Mouse (Mus musculus) ES-E14 (cell line): Measurements from ENCODE around the gene Scfd2. TPM values are rescaled to one million over a fixed set of nuclear protein-coding genes. Genes with fewer than 3 reads are reported as not detected.

Experiments used
- DNase-seq: peaks from one replicate; pipeline ENCODE4 v3.0.0-alpha.2; 2013; ENCODE audit warnings: low read depth, low spot score
- H3K27ac ChIP-seq: 2 replicates; pipeline ENCODE4 v1.5.1; 2012; ENCODE audit warnings: low read depth, mild to moderate bottlenecking, low read length, moderate library complexity, mixed read lengths; ENCODE audit not compliant: poor library complexity, insufficient read depth, severe bottlenecking
- H3K36me3 ChIP-seq: 2 replicates; pipeline ENCODE4 v1.6.1; 2012; ENCODE audit warnings: mild to moderate bottlenecking, low read length, moderate library complexity, mixed read lengths; ENCODE audit not compliant: control insufficient read depth, poor library complexity, insufficient read depth, severe bottlenecking
- H3K4me1 ChIP-seq, 2 experiments: fragments of 150-350 bp in 1 of 2; sonication (generic) in 1 of 2; 2 replicates each; pipeline ENCODE4 v1.6.1; 2012; ENCODE audit warnings: low read length in 2 of 2, mild to moderate bottlenecking in 1 of 2, mixed read lengths in 1 of 2; ENCODE audit not compliant: control insufficient read depth in 2 of 2, insufficient read depth in 2 of 2, poor library complexity in 1 of 2
- H3K4me3 ChIP-seq, 2 experiments: fragments of 150-350 bp in 1 of 2; sonication (generic) in 1 of 2; 2 replicates each; pipeline ENCODE4 v1.5.1; 2012; ENCODE audit warnings: low read length in 2 of 2, low read depth in 1 of 2, mild to moderate bottlenecking in 1 of 2, mixed read lengths in 1 of 2; ENCODE audit not compliant: insufficient read depth in 1 of 2, poor library complexity in 1 of 2, severe bottlenecking in 1 of 2
- H3K9ac ChIP-seq: 2 replicates; pipeline ENCODE4 v1.6.1; 2012; ENCODE audit warnings: low read depth, mild to moderate bottlenecking, low read length, mixed read lengths; ENCODE audit not compliant: poor library complexity, insufficient read depth, severe bottlenecking
- H3K9me3 ChIP-seq: fragments of 150-350 bp; sonication (generic); 2 replicates; pipeline ENCODE4 v1.6.1; 2012; ENCODE audit warnings: low read depth, mild to moderate bottlenecking, low read length; ENCODE audit not compliant: control insufficient read depth, insufficient read depth
- CHD2 ChIP-seq: IDR thresholded peaks from 2 replicates; pipeline ENCODE4 v1.6.1; 2014; ENCODE audit warnings: mild to moderate bottlenecking, low read depth, low read length, inconsistent platforms
- HCFC1 ChIP-seq: IDR thresholded peaks from 2 replicates; pipeline ENCODE4 v1.6.1; 2012; ENCODE audit warnings: low read length, inconsistent platforms, borderline replicate concordance; ENCODE audit not compliant: insufficient read depth
- MAFK ChIP-seq: IDR thresholded peaks from 2 replicates; pipeline ENCODE4 v1.6.1; 2014; ENCODE audit warnings: mild to moderate bottlenecking, low read depth, low read length, inconsistent platforms; ENCODE audit not compliant: insufficient read depth
- ZC3H11A ChIP-seq: IDR thresholded peaks from 2 replicates; pipeline ENCODE4 v1.6.1; 2012; ENCODE audit warnings: low read depth, mild to moderate bottlenecking, inconsistent platforms, low read length, borderline replicate concordance
- ZNF384 ChIP-seq: IDR thresholded peaks from 2 replicates; pipeline ENCODE4 v1.6.1; 2012; ENCODE audit warnings: low read depth, low read length, inconsistent platforms
- in situ Hi-C, 2 experiments: fragments of 600-800 bp; cut with MboI; formaldehyde crosslinking; loops; one replicate each; pipeline ENCODE4 v1.15.1; 2025; ENCODE audit warnings: low sequenced_read_pairs in 2 of 2, inconsistent platforms in 1 of 2; ENCODE audit not compliant: unreplicated experiment in 2 of 2
- total RNA-seq: library from RNA; depleted of rRNA; stranded (reverse); fragments of 300-350 nt; gene quantifications from 2 replicates; pipeline ENCODE4 v1.2.3, GENCODE M21; 2012

The Scfd2 gene
- total RNA-seq, 1 experiment, result 25.8 TPM

DNA sequence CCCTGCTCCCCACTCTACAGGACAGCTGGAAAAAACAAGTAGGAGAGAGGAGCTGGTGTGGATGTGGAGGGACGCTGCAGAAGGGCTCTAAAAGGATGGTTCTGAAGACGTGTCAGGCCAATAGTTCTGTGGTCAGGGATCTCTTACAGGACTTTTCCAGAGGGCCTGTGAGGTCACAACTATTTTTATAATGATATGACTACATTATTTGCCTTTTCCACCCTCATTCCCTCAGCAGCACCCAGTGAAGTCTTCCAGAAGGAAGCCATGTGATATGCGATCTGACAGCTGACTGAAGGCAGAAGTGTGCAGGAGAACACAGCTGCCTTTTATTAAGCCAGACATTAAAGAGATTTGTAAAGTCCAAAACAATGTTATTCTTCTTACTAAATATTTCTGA lies 85.7 kb downstream of the Scfd2 start:
- Histone ChIP-seq H3K4me1 (no peaks in the 10 kb centered on the region), H3K27ac (no peak overlapping the region), H3K36me3 (no peaks in the 10 kb centered on the region), H3K4me3 (no peak overlapping the region), H3K9ac (no peak overlapping the region), H3K9me3 (no peaks in the 10 kb centered on the region)
- TF ChIP-seq ZC3H11A, result no peak
- TF ChIP-seq CHD2, result no peak
- no peak for TF ChIP-seq MAFK
- no peak for TF ChIP-seq HCFC1
- TF ChIP-seq ZNF384, result no peak
- in situ Hi-C loops, result loop anchor here in 1 of 2 experiments (25.0 kb wide), 1 partner anchor 716 kb away; the partner anchor contains the start of gene Pdgfra
- no peak for DNase-seq

DNA sequence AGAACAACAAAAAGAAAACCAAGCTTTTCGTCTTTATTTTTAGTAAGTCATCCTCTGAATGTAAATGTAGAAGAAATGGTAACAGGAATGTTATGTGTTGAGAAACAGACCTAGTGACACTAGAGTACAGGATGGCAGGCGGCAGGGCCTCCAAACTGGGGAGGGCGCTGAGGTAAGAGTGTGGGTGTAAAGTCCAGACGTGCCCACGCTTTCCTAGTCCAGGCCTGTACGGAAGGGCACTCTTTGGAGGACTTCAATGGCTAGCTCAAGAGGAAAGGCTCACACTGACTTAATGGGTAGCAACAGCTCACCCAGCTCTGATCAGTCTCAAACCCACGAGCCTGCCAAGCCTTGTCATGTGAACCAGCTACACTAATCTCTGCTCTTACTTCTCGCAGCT lies 93.2 kb downstream of the Scfd2 start:
- H3K9me3 ChIP-seq, result no peaks in the 10 kb centered on the region
- no peak for DNase-seq
- H3K4me1 ChIP-seq, result no peaks in the 10 kb centered on the region
- no peak overlapping the region for H3K27ac ChIP-seq
- TF ChIP-seq HCFC1 (no peak), ZC3H11A (no peak), CHD2 (no peak), ZNF384 (no peak), MAFK (no peak)
- no peak overlapping the region for H3K9ac ChIP-seq
- in situ Hi-C loops, result loop anchor here (10.0 to 25.0 kb wide), 2 partner anchors 716 to 724 kb away; partner anchors contain the start of gene Pdgfra (in 2 of the 2)
- no peaks in the 10 kb centered on the region for H3K36me3 ChIP-seq
- no peak overlapping the region for H3K4me3 ChIP-seq

DNA sequence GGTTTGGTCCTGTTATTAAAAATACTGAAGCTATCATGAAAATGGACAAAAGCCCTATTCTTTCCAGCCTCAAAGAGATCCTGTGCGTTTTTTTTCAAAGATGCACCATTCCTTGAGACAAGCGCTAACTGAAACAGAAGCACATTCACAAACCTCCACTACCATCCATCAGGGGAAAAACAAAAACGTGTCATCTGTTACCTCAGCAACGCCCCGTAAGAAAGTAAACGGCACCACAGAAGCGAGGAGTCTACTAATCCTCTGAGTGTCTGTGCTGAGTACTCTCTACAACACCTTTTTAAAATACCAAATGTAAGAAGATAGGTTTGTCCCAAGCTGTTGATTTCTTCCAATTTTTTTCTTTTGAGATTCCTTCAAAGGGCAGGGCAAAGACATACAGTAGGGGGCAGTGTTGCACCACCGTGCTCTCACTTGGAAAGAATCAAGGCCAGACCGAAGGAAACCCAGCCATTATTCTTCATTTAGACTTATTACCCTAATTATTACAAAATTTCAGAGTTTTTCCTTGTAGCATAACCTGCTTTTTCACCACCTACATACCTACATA lies 97.9 kb downstream of the Scfd2 start:
- TF ChIP-seq ZNF384 (peak; percentile 73), ZC3H11A (peak; percentile 27; the same call in 1 of the 2 replicates), CHD2 (no peak), MAFK (no peak), HCFC1 (no peak)
- in situ Hi-C loops, result loop anchor here (10.0 to 25.0 kb wide), 2 partner anchors 721 to 729 kb away; partner anchors contain the start of gene Pdgfra (in 2 of the 2)
- Histone ChIP-seq H3K27ac (no peak overlapping the region), H3K36me3 (no peaks in the 10 kb centered on the region), H3K9ac (no peak overlapping the region), H3K4me3 (no peak overlapping the region), H3K9me3 (no peaks in the 10 kb centered on the region), H3K4me1 (no peaks in the 10 kb centered on the region)
- DNase-seq, result peak; percentile 46

DNA sequence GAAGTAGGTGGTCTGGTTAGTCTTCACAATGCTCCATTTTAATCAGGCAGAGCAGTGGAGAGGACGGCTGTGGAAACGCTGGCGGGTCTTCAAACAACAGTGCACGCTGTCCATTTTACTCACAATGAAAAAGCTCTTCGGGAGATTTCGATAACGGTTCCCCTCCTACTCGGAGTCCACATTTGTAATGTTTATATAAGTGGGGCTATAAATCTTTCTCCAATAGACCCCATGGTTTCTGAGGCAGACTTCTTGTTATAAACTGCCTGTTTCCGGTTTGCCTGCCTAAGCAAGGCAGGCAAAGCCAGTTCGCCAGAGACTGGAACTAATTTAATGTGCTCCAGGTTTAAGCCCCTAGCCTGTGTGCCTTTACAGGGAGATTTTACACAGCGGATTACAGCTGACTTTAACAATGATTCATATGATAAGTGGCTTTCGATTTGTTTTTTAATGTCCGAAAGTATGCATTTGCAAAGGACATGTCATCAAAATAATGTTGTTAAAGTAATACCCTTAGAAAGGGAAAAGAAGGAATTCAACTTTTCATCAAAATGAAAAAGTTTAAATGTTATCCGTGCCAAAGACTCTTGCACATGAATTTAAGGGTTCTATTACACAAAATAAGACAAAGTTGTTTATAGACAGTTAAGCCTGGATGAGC lies 98.5 kb downstream of the Scfd2 start:
- in situ Hi-C loops, result loop anchor here (10.0 to 25.0 kb wide), 2 partner anchors 722 to 729 kb away; partner anchors contain the start of gene Pdgfra (in 2 of the 2)
- H3K9ac ChIP-seq, result no peak overlapping the region
- H3K36me3 ChIP-seq, result no peaks in the 10 kb centered on the region
- TF ChIP-seq MAFK (no peak), CHD2 (no peak), HCFC1 (no peak), ZC3H11A (no peak), ZNF384 (no peak)
- no peak overlapping the region for H3K4me3 ChIP-seq
- no peak overlapping the region for H3K27ac ChIP-seq
- H3K4me1 ChIP-seq, result no peaks in the 10 kb centered on the region
- no peak for DNase-seq
- H3K9me3 ChIP-seq, result no peaks in the 10 kb centered on the region
